Mouse (Mus musculus): ENCODE data around the gene S100a3. TPM values are rescaled to one million over a fixed set of nuclear protein-coding genes. Genes with fewer than 3 reads are reported as not detected.

S100a3 gene
- polyA plus RNA-seq, 1 experiment from 2014 or later, result 0.44 TPM

- Histone ChIP-seq H3K27ac (ENCODE audit: low read length) (no peak overlapping the region; the same call in 1 of the 2 replicates), H3K9me3 (ENCODE audit: low read length) (no peaks in the 10 kb centered on the region), H3K9ac (replicated peaks; ENCODE audit: low read length) (no peak overlapping the region), H3K4me3 (ENCODE audit: low read length) (no peak overlapping the region), H3K4me1 (ENCODE audit: insufficient read depth, low read length) (peaks cover 18% of the 10 kb centered on the region), H3K4me2 (replicated peaks; ENCODE audit: low read depth, low read length) (no peak overlapping the region), H3K36me3 (ENCODE audit: insufficient read depth, low read length) (no peaks in the 10 kb centered on the region), H3K27me3 (ENCODE audit: insufficient read depth, low read length) (no peaks in the 10 kb centered on the region)
- 72% methylated on average over 6 of the region's 6 CpGs for WGBS
- ATAC-seq (ENCODE audit: low FRiP score, low TSS enrichment), result peak; percentile 47; the same call in 1 of the 2 replicates
Measured at GRCm38 (mm10) chr3:90606185-90606584, 45.8 kb downstream of the S100a3 start.

DNA sequence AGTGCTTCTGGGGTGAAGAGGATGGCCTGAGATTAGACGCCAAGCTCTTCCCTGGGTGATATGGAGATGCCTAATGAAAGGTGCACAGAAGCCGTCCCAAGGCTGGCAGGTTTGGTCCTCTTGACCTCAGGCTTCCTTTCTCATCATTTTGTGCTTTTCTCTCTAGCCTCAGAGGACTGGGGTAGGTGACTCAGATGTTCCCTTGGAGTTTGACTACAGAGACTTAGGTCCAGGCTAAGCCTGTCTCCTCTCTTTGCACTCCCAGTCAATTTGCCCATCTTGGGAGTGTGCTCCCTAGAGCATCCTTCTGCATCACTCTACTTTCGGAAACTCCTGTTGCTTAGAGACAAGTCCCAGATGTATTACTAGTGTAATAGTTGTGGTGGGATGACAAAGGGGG is 47.0 kb downstream of the S100a3 start:
- H3K9ac ChIP-seq (replicated peaks; ENCODE audit: low read length), result no peak overlapping the region
- H3K27me3 ChIP-seq (ENCODE audit: insufficient read depth, low read length), result no peaks in the 10 kb centered on the region
- no peak overlapping the region for H3K4me2 ChIP-seq (replicated peaks; ENCODE audit: low read depth, low read length)
- H3K4me1 ChIP-seq (ENCODE audit: insufficient read depth, low read length), result peaks cover 20% of the 10 kb centered on the region
- H3K36me3 ChIP-seq (ENCODE audit: insufficient read depth, low read length), result no peaks in the 10 kb centered on the region
- H3K9me3 ChIP-seq (ENCODE audit: low read length), result no peaks in the 10 kb centered on the region
- no peak overlapping the region for H3K4me3 ChIP-seq (ENCODE audit: low read length)
- 83% methylated on average over 3 of the region's 3 CpGs for WGBS
- no peak overlapping the region for H3K27ac ChIP-seq (ENCODE audit: low read length)
- no peak for ATAC-seq (ENCODE audit: low FRiP score, low TSS enrichment)

GRCm38 (mm10) chr3:90608223-90608622 is 47.8 kb downstream of the S100a3 start, which contains the start of gene S100a5:
TSS of gene S100a5 (plus strand) at chr3:90608523.
- no peaks in the 10 kb centered on the region for H3K27me3 ChIP-seq (ENCODE audit: insufficient read depth, low read length)
- H3K4me2 ChIP-seq (replicated peaks; ENCODE audit: low read depth, low read length), result no peak within 1 kb of the TSS
- no peak for ATAC-seq (ENCODE audit: low FRiP score, low TSS enrichment)
- no peak within 1 kb of the TSS for H3K4me3 ChIP-seq (ENCODE audit: low read length)
- WGBS, result 63% methylated on average over 3 of the region's 3 CpGs
- H3K9me3 ChIP-seq (ENCODE audit: low read length), result no peaks in the 10 kb centered on the region
- no peaks in the 10 kb centered on the region for H3K36me3 ChIP-seq (ENCODE audit: insufficient read depth, low read length)
- H3K4me1 ChIP-seq (ENCODE audit: insufficient read depth, low read length), result peaks cover 25% of the 10 kb centered on the region
- no peak within 1 kb of the TSS for H3K9ac ChIP-seq (replicated peaks; ENCODE audit: low read length)
- H3K27ac ChIP-seq (ENCODE audit: low read length), result no peak within 1 kb of the TSS

- Histone ChIP-seq H3K27me3 (ENCODE audit: insufficient read depth, low read length) (no peaks in the 10 kb centered on the region), H3K4me1 (ENCODE audit: insufficient read depth, low read length) (peaks cover 27% of the 10 kb centered on the region), H3K4me3 (ENCODE audit: low read length) (no peak overlapping the region), H3K9me3 (ENCODE audit: low read length) (no peaks in the 10 kb centered on the region), H3K4me2 (replicated peaks; ENCODE audit: low read depth, low read length) (no peak overlapping the region), H3K27ac (ENCODE audit: low read length) (no peak overlapping the region), H3K9ac (replicated peaks; ENCODE audit: low read length) (no peak overlapping the region), H3K36me3 (ENCODE audit: insufficient read depth, low read length) (no peaks in the 10 kb centered on the region)
- ATAC-seq (ENCODE audit: low FRiP score, low TSS enrichment), result no peak
Measured at GRCm38 (mm10) chr3:90609102-90609501, 48.7 kb downstream of the S100a3 start.

DNA sequence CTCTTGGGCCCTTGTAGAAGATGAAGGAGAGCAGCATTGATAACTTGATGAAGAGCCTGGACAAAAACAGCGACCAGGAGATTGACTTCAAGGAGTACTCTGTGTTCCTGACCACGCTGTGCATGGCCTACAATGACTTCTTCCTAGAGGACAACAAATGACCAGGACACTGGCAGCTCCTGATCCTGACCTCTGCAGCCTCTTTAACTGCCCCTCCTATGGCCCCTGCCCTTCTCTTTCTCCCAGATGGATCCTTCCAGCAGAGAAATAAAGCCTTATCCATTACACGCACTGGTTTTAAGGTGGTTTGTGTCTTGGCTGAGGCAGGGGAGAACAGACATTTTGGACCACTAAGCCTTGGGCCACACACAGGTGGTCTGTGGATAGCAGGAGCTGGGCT is 51.1 kb downstream of the S100a3 start:
- no peak overlapping the region for H3K9ac ChIP-seq (replicated peaks; ENCODE audit: low read length)
- WGBS, result 83% methylated on average over 3 of the region's 3 CpGs
- no peaks in the 10 kb centered on the region for H3K36me3 ChIP-seq (ENCODE audit: insufficient read depth, low read length)
- H3K4me1 ChIP-seq (ENCODE audit: insufficient read depth, low read length), result peaks cover 13% of the 10 kb centered on the region
- no peak overlapping the region for H3K4me3 ChIP-seq (ENCODE audit: low read length)
- no peaks in the 10 kb centered on the region for H3K9me3 ChIP-seq (ENCODE audit: low read length)
- H3K4me2 ChIP-seq (replicated peaks; ENCODE audit: low read depth, low read length), result no peak overlapping the region
- H3K27ac ChIP-seq (ENCODE audit: low read length), result no peak overlapping the region
- ATAC-seq (ENCODE audit: low FRiP score, low TSS enrichment), result no peak
- H3K27me3 ChIP-seq (ENCODE audit: insufficient read depth, low read length), result no peaks in the 10 kb centered on the region

DNA sequence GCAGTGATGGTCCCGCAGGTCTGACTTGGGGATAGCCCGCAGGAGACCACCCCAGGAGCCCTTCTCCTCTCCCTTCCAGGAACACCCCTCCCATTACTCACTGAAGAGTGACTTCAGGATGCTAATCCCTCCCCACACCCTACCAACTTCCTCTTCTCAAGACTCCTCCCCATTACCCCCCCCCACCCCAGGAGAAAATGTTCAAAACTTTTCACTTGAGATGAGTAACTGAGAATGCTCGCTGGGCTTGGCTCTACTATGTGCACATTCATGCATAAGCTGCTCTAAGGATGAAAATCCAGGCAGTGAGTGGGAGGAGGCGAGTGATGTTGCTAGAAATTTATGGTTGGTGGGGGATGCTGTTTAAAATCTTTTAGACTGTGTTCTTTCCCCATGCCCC is 51.7 kb downstream of the S100a3 start:
- Histone ChIP-seq H3K27ac (ENCODE audit: low read length) (no peak overlapping the region), H3K9ac (replicated peaks; ENCODE audit: low read length) (no peak overlapping the region), H3K4me3 (ENCODE audit: low read length) (no peak overlapping the region), H3K4me2 (replicated peaks; ENCODE audit: low read depth, low read length) (no peak overlapping the region), H3K27me3 (ENCODE audit: insufficient read depth, low read length) (no peaks in the 10 kb centered on the region), H3K4me1 (ENCODE audit: insufficient read depth, low read length) (peaks cover 13% of the 10 kb centered on the region), H3K36me3 (ENCODE audit: insufficient read depth, low read length) (no peaks in the 10 kb centered on the region), H3K9me3 (ENCODE audit: low read length) (no peaks in the 10 kb centered on the region)
- 53% methylated on average over 4 of the region's 4 CpGs for WGBS
- ATAC-seq (ENCODE audit: low FRiP score, low TSS enrichment), result no peak

GRCm38 (mm10) chr3:90612728-90613291 is 52.4 kb downstream of the S100a3 start, which contains the start of gene S100a6:
TSS of gene S100a6 (plus strand) at chr3:90612882.
- H3K4me2 ChIP-seq (replicated peaks; ENCODE audit: low read depth, low read length), result peak within 1 kb of the TSS; percentile 69
- H3K36me3 ChIP-seq (ENCODE audit: insufficient read depth, low read length), result no peaks in the 10 kb centered on the region
- H3K27ac ChIP-seq (ENCODE audit: low read length), result no peak within 1 kb of the TSS
- peak within 1 kb of the TSS; percentile 48 for H3K4me3 ChIP-seq (ENCODE audit: low read length)
- no peaks in the 10 kb centered on the region for H3K27me3 ChIP-seq (ENCODE audit: insufficient read depth, low read length)
- peaks cover 6% of the 10 kb centered on the region; the same call in 1 of the 2 replicates for H3K9me3 ChIP-seq (ENCODE audit: low read length)
- 0% methylated on average over 23 of the region's 23 CpGs for WGBS
- H3K4me1 ChIP-seq (ENCODE audit: insufficient read depth, low read length), result peaks cover 13% of the 10 kb centered on the region
- peak within 1 kb of the TSS; percentile 64 for H3K9ac ChIP-seq (replicated peaks; ENCODE audit: low read length)
- ATAC-seq (ENCODE audit: low FRiP score, low TSS enrichment), result peak; percentile 80

- Histone ChIP-seq H3K4me3 (ENCODE audit: low read length) (peak overlapping the region; percentile 48), H3K9ac (replicated peaks; ENCODE audit: low read length) (peak overlapping the region; percentile 64; the same call in 1 of the 2 replicates), H3K9me3 (ENCODE audit: low read length) (peaks cover 6% of the 10 kb centered on the region; the same call in 1 of the 2 replicates), H3K4me1 (ENCODE audit: insufficient read depth, low read length) (peaks cover 13% of the 10 kb centered on the region), H3K4me2 (replicated peaks; ENCODE audit: low read depth, low read length) (peak overlapping the region; percentile 69), H3K27me3 (ENCODE audit: insufficient read depth, low read length) (no peaks in the 10 kb centered on the region), H3K36me3 (ENCODE audit: insufficient read depth, low read length) (no peaks in the 10 kb centered on the region), H3K27ac (ENCODE audit: low read length) (no peak overlapping the region)
- 52% methylated on average over 7 of the region's 7 CpGs for WGBS
- peak; percentile 5; the same call in 1 of the 2 replicates for ATAC-seq (ENCODE audit: low FRiP score, low TSS enrichment)
Measured at GRCm38 (mm10) chr3:90613461-90614147, 53.2 kb downstream of the S100a3 start.

GRCm38 (mm10) chr3:90614148-90614530 is 53.8 kb downstream of the S100a3 start:
- Histone ChIP-seq H3K4me3 (ENCODE audit: low read length) (no peak overlapping the region), H3K27ac (ENCODE audit: low read length) (no peak overlapping the region), H3K9me3 (ENCODE audit: low read length) (peaks cover 6% of the 10 kb centered on the region; the same call in 1 of the 2 replicates), H3K4me1 (ENCODE audit: insufficient read depth, low read length) (peaks cover 13% of the 10 kb centered on the region), H3K9ac (replicated peaks; ENCODE audit: low read length) (no peak overlapping the region), H3K27me3 (ENCODE audit: insufficient read depth, low read length) (no peaks in the 10 kb centered on the region), H3K36me3 (ENCODE audit: insufficient read depth, low read length) (no peaks in the 10 kb centered on the region), H3K4me2 (replicated peaks; ENCODE audit: low read depth, low read length) (peak overlapping the region; percentile 69)
- 69% methylated on average over 6 of the region's 6 CpGs for WGBS
- no peak for ATAC-seq (ENCODE audit: low FRiP score, low TSS enrichment)
